Mouse (Mus musculus) lung, postnatal 4 days (tissue): ENCODE results near the gene Gpr157.

ENCODE experiments used
- DNase-seq, 2 experiments: peaks; one replicate each; pipeline ENCODE4 v3.0.0; 2021

The Gpr157 gene

GRCm38 (mm10) chr4:150072416-150073101 lies 14.6 kb upstream of the Gpr157 start:
- DNase-seq = no peak

DNA sequence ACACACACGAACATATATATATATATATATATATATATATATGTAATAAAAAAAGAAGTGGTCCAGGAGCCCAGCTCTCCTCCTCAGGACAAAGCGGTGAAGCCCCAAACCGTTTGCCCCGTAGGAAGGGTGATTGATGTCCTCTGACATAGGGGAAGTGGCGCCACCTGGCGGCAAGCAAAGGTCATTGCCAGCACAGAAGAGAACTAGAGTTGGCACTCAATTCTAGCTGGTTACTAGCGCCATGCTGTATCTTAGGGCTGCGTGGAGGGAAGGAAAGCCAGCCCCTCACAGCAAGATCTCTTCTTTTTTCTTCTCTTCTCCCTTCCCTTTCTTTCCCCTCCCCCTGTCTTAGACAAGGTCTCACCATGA lies 14.1 kb upstream of the Gpr157 start:
- peak; percentile 53 to 69 for DNase-seq

DNA sequence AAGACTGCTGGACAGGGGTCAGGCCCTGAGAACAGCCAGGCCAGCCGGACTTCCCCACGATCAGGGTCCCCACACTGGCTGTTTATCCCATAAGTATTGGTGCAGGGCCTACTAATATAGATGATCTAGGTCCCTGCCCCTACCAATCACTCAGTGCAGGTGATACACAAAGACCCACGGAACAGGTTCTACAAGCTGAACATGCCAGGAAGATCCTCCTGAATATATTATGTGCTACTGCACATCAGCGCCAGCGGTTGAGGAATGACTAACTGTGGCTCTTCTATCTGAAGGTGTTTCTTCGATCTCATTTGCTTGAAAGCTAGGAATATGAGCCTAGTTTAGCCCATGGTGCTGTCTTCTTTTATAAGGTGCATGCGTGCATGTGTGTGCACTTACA lies 11.8 kb upstream of the Gpr157 start:
- DNase-seq = no peak

DNA sequence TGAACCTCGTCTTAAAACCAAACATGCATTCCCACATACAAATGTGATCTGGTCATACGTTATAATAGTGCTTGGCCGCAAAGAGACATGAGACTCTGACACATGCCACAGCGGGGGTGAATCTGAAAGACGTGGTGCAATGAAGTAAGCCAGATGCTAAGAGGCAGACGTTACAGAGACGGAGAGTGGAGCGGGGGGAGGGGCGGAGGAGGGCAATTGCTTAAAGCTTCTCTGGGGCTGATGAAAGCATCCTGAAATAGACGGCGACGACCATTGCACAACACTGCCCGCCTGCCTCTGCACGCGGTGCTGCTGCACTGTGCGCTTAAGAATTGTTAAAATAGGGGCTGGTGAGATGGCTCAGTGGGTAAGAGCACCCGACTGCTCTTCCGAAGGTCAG lies 11.0 kb upstream of the Gpr157 start:
- DNase-seq = peak; percentile 85 to 92

GRCm38 (mm10) chr4:150078646-150079045 lies 8.5 kb upstream of the Gpr157 start:
- DNase-seq = no peak

DNA sequence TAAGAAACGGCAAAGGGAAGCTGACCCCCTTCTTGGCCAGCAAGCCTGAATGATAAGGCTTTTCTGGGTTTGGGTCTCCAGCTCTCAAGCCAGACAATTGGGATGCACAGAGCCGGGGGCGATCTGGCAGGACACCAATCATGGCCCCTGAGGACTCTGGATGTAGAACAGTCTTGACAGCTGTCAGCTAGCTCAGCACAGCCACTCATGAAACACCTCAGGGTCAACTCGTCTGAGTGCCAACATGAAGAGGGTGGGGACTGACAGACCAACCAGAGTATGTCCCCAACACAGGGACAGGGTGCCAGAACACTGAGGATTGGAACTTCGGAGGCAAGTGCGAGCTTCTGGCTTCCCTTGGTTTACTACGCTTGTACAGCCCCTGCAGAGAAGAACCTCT lies 7.9 kb upstream of the Gpr157 start:
- peak; percentile 55 to 88 for DNase-seq

DNA sequence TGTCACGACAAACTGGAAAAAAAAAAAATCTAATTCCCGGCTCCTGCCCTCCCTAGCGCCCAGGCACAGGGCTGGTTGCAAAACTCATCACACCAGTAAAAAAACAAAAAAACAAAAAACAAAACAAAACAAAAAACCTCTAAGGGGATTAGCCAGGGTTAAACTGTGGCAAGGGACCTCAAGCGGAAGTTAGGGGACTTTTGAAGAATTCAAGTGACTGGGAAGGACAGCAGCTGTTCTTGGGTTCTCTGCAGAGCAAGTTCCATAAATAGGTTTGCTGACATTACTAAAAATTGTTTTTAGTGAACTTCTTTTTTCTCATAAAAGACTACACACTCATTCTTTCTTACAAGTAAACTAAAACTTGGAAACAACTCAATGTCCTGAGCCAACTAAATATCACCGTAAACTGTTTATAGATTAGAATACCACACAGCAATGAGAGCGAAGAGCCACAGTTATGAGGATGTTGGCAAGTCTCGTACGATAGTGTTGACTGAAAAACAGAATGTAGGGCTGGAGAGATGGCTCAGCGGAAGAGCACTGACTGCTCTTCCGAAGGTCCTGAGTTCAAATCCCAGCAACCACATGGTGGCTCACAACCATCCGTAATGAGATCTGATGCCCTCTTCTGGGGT lies 6.7 kb upstream of the Gpr157 start:
- peak in 1 of 2 experiments; percentile 56 for DNase-seq

- DNase-seq = no peak
These were observed 1.8 kb upstream of the Gpr157 start for GRCm38 (mm10) chr4:150085366-150085765.

- no peak for DNase-seq
These were observed 364 bp upstream of the Gpr157 start for GRCm38 (mm10) chr4:150086841-150087160.

- DNase-seq = no peak
These were observed 845 bp downstream of the Gpr157 start for GRCm38 (mm10) chr4:150087890-150088530.

DNA sequence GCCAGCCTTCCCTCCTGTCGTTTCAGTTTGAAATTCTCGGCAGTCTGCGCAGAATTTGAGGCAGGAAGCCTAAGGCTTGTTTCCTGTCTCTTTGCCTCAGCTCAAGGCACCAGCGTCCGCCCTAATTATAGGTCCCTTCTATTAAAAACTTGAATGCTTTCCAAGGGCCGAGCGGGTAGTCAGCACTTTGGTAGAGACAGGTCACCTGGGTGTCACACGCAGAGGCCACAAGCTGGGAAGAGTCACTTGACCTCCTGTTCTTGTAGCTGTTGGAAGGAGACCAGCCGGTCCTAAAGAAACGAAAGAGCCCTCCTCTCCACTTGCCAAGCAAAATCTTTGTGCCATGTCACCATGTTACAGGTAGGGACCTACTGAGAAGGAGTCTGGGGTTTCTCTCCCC lies 2.0 kb downstream of the Gpr157 start:
- DNase-seq = peak in 1 of 2 experiments; percentile 56

GRCm38 (mm10) chr4:150091887-150092582 lies 4.9 kb downstream of the Gpr157 start:
- DNase-seq = peak; percentile 44 to 64

DNA sequence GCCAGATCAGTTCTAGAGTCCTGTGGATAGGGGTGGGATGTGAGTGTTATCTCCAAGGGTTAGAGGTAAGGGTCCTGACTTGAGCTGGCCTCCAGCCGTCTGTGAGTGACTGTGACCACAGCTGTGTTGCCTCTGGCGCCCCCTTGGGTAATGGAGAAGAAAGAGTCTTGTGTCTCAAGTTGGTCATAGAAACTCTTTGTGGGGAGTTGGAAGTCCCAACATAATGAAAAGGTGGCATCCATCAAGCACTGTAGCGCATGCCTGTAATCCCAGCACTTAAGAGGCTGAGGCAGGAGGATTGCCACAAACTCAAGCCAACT lies 5.4 kb downstream of the Gpr157 start:
- DNase-seq = no peak

- DNase-seq = no peak
These were observed 6.6 kb downstream of the Gpr157 start for GRCm38 (mm10) chr4:150093560-150094462.

- no peak for DNase-seq
These were observed 7.3 kb downstream of the Gpr157 start for GRCm38 (mm10) chr4:150094463-150094789.

DNA sequence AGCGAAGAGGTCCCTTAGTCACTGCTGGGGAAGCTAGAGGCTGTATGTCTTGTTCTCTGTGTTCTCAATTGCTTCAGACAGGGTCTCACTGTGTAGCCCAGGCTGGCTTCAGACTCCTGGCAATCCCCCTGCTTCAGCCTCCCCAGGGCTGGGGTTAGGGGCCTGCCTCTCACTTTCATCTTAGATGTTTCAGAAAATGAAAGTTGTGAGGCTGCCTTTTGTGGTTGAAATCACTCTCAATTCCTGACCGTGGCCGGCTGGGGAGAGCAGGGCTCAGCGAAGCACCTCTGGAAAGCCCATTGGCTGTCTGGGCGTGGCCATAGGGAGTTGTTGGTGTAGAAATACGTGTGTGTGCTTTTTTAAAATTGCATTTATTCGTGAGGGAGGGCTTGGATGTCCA lies 9.1 kb downstream of the Gpr157 start:
- DNase-seq = no peak

DNA sequence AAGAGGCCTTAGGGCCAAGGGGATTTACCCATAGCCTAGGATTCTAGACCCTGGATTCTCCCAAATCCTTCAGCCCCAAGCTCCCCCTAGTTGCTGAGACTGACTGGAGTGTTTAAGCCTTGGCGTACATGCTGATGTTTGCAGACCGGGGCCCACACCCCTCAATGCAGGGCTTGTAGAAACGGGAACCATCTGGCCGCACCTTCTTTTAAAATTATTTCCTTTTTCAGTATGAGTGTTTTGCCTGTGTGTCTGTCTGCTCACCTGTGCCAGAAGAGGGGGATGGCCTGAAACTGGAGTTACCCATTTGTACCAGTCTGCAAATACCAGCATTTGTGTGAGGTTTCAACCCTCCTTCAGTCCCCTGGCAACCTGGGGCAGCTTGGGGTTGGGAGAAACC lies 10.7 kb downstream of the Gpr157 start:
- no peak for DNase-seq

GRCm38 (mm10) chr4:150098880-150099279 lies 11.7 kb downstream of the Gpr157 start:
- DNase-seq = peak; percentile 49 to 71

GRCm38 (mm10) chr4:150102822-150103221 lies 15.7 kb downstream of the Gpr157 start:
- DNase-seq = no peak

- no peak for DNase-seq
These were observed 18.5 kb downstream of the Gpr157 start for GRCm38 (mm10) chr4:150105671-150106070.

DNA sequence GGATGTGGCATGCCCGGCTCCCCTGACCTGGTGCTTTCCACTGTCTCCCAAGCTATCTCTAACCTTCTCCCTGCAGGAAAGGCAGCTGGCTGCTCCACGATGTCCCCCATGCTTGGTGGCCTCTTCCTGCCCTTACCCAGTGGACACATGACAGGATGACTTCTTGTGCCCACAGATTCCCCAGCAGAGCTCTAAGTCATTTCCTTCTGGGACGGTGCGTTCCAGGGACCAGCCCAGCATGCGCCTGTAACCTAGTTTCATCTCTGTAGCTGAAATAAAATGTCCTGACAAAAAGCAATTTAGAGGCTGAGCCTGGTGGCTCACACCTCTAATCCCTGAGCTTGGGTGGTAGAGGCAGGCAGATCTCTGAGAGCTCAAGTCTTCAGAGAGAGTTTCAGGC lies 19.5 kb downstream of the Gpr157 start:
- DNase-seq = no peak

GRCm38 (mm10) chr4:150109636-150110035 lies 22.5 kb downstream of the Gpr157 start:
- DNase-seq = no peak

GRCm38 (mm10) chr4:150110373-150110772 lies 23.2 kb downstream of the Gpr157 start:
- DNase-seq = no peak
